Mouse (Mus musculus): ENCODE results near the gene Nt5c1b. TPM values are rescaled to one million over a fixed set of nuclear protein-coding genes. Genes with fewer than 3 reads are reported as not detected.
A peak's percentile ranks its signal among the peaks of the same experiment; 100 is the strongest.

Nt5c1b gene
- polyA plus RNA-seq, 1 experiment from 2014 or later, result not detected

DNA sequence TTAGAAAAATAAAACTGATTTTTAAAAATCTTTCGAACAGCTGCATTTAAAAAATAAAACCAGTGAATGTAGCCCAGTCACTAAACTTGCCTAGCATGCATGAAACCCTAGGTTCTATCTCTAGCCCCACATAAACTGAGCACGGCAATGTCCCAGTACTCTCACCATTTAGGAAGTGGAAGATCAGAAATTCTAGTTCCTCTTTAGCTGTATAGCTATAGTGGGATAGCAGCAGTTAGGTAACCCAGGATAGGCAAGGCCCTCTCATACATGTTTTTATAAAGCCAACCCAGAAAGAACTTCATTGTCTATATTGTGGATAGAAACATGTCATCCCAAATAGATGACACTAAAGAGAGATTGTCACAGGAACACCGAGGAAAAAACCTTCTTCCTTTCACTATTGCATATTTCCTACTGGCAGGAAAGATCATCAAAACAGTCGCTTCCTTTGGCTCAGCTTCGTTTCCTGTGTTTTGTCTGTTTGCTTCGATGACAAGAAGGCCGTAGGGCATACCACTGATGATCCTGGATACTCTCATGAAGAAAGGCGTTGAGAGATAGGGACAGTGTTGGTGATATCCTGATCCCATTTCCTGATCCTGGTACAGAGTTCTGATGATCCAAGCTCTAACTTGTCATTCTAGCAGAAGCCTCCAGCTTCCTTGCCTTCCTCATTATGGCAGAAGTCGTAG is 32.8 kb downstream of the Nt5c1b start:
- ATAC-seq (ENCODE audit: low FRiP score, low TSS enrichment) (no peak), DNase-seq (no peak)
- no peaks in the 10 kb centered on the region for H3K27me3 ChIP-seq (ENCODE audit: control insufficient read depth, insufficient read depth, low read length)
- H3K27ac ChIP-seq (replicated peaks; ENCODE audit: low read depth, low read length), result no peak overlapping the region
- 91% methylated on average over 9 of the region's 9 CpGs for WGBS
- H3K4me3 ChIP-seq (replicated peaks; ENCODE audit: low read depth, low read length), result no peak overlapping the region
- no peaks in the 10 kb centered on the region for H3K4me1 ChIP-seq (ENCODE audit: control insufficient read depth, insufficient read depth, low read length)
- no peak overlapping the region for H3K4me2 ChIP-seq (ENCODE audit: low read length)
- H3K9ac ChIP-seq (replicated peaks; ENCODE audit: low read length), result no peak overlapping the region
- H3K9me3 ChIP-seq (ENCODE audit: control insufficient read depth, low read length), result no peaks in the 10 kb centered on the region
- no peaks in the 10 kb centered on the region for H3K36me3 ChIP-seq (ENCODE audit: control insufficient read depth, insufficient read depth, low read length)

DNA sequence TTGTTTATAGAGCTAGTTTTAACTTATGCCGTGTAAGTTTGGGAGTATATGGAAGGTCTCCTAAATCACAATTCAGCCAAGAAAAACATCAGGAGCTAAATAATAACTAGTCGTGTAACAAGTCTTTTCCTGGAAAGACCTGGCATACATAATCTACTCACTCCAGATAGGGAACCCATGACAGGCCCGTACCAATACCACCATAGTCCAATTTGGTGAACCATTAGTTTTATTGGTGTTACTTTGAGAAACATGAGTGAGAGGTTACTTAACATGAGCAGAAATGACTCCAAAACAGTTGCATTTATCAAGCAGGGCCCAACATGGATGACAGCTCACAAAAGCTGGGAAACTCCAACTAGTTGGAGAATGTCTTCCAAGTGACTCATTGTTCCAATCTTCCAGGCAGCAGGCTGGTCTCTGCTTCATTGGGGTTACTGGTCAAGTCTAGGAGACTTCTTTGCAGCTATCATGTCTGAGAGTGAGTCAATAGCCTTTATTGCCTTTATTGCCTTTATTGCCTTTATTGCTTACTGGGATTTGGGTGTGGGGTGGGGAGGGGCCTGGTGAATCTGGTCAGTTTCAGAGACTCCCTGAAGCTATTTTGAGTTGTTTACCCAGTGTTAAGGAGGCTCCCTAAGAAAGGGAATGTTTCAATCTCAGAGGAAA is 40.9 kb downstream of the Nt5c1b start:
- DNase-seq (no peak), ATAC-seq (ENCODE audit: low FRiP score, low TSS enrichment) (no peak)
- Histone ChIP-seq H3K4me3 (replicated peaks; ENCODE audit: low read depth, low read length) (no peak overlapping the region), H3K9ac (replicated peaks; ENCODE audit: low read length) (no peak overlapping the region), H3K4me2 (ENCODE audit: low read length) (no peak overlapping the region), H3K27ac (replicated peaks; ENCODE audit: low read depth, low read length) (no peak overlapping the region), H3K27me3 (ENCODE audit: control insufficient read depth, insufficient read depth, low read length) (no peaks in the 10 kb centered on the region), H3K36me3 (ENCODE audit: control insufficient read depth, insufficient read depth, low read length) (no peaks in the 10 kb centered on the region), H3K9me3 (ENCODE audit: control insufficient read depth, low read length) (no peaks in the 10 kb centered on the region), H3K4me1 (ENCODE audit: control insufficient read depth, insufficient read depth, low read length) (no peaks in the 10 kb centered on the region)
- WGBS, result 94% methylated on average over 3 of the region's 3 CpGs

- no peak overlapping the region for H3K27ac ChIP-seq (replicated peaks; ENCODE audit: low read depth, low read length)
- H3K4me3 ChIP-seq (replicated peaks; ENCODE audit: low read depth, low read length), result no peak overlapping the region
- H3K36me3 ChIP-seq (ENCODE audit: control insufficient read depth, insufficient read depth, low read length), result no peaks in the 10 kb centered on the region
- no peaks in the 10 kb centered on the region for H3K4me1 ChIP-seq (ENCODE audit: control insufficient read depth, insufficient read depth, low read length)
- no peak overlapping the region for H3K4me2 ChIP-seq (ENCODE audit: low read length)
- no peaks in the 10 kb centered on the region for H3K27me3 ChIP-seq (ENCODE audit: control insufficient read depth, insufficient read depth, low read length)
- ATAC-seq (ENCODE audit: low FRiP score, low TSS enrichment) (no peak), DNase-seq (no peak)
- no peak overlapping the region for H3K9ac ChIP-seq (replicated peaks; ENCODE audit: low read length)
- 91% methylated on average over 1 of the region's 1 CpGs for WGBS
- no peaks in the 10 kb centered on the region for H3K9me3 ChIP-seq (ENCODE audit: control insufficient read depth, low read length)
Measured at GRCm38 (mm10) chr12:10411453-10411852, 41.7 kb downstream of the Nt5c1b start.

GRCm38 (mm10) chr12:10422347-10422746 is 52.6 kb downstream of the Nt5c1b start:
- DNase-seq (no peak), ATAC-seq (ENCODE audit: low FRiP score, low TSS enrichment) (no peak)
- Histone ChIP-seq H3K9ac (replicated peaks; ENCODE audit: low read length) (no peak overlapping the region), H3K27me3 (ENCODE audit: control insufficient read depth, insufficient read depth, low read length) (no peaks in the 10 kb centered on the region), H3K9me3 (ENCODE audit: control insufficient read depth, low read length) (no peaks in the 10 kb centered on the region), H3K4me3 (replicated peaks; ENCODE audit: low read depth, low read length) (no peak overlapping the region), H3K27ac (replicated peaks; ENCODE audit: low read depth, low read length) (no peak overlapping the region), H3K4me2 (ENCODE audit: low read length) (no peak overlapping the region), H3K4me1 (ENCODE audit: control insufficient read depth, insufficient read depth, low read length) (no peaks in the 10 kb centered on the region), H3K36me3 (ENCODE audit: control insufficient read depth, insufficient read depth, low read length) (no peaks in the 10 kb centered on the region)
- 92% methylated on average over 3 of the region's 3 CpGs for WGBS

DNA sequence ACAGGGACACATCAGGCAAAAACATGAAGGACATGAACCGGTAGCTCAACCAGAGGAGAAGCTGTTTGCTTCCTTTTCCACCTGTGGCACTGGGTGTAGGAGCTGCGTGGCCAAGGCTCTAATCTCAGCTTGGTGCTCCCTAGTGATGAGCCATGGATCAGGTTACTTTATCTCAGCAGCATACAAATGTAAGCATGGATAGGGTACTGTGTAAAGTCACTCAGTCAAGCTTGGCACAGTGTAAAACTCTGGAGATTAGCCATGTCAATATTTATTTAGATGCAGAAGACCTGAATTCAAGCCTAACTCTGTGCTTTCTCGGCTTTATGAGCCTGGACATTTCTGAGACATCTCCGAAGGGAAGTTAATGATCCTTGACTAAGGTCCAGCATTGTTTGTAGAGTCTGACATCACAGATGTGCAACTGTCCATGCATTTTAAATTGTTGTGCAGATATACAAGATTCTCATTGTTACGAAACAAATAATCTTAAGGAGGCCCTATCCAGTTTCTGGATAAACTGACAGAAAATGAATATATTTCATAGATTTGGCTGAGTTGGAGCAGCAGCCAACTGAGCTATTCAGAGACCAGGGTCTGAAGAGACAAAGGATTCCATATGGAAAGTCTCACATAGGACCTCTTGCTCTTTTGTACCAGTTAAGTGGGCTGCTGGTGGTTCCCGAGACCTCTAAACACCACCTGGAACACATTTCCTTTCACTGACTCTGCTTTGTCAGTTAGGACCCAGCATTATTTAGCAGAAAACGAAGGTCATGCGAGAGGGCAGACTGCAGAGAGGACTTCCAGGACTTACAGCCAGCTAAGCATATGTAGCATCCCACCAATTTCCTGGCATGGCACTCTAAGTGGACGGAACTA is 56.5 kb downstream of the Nt5c1b start:
- no peak overlapping the region for H3K27ac ChIP-seq (replicated peaks; ENCODE audit: low read depth, low read length)
- no peak for ATAC-seq (ENCODE audit: low FRiP score, low TSS enrichment)
- H3K4me2 ChIP-seq (ENCODE audit: low read length), result no peak overlapping the region
- no peaks in the 10 kb centered on the region for H3K9me3 ChIP-seq (ENCODE audit: control insufficient read depth, low read length)
- H3K4me3 ChIP-seq (replicated peaks; ENCODE audit: low read depth, low read length), result no peak overlapping the region
- no peak overlapping the region for H3K9ac ChIP-seq (replicated peaks; ENCODE audit: low read length)
- no peaks in the 10 kb centered on the region for H3K36me3 ChIP-seq (ENCODE audit: control insufficient read depth, insufficient read depth, low read length)
- H3K4me1 ChIP-seq (ENCODE audit: control insufficient read depth, insufficient read depth, low read length), result no peaks in the 10 kb centered on the region
- DNase-seq, result no peak
- 63% methylated on average over 9 of the region's 9 CpGs for WGBS
- H3K27me3 ChIP-seq (ENCODE audit: control insufficient read depth, insufficient read depth, low read length), result no peaks in the 10 kb centered on the region

- WGBS, result 97% methylated on average over 1 of the region's 1 CpGs
- H3K4me2 ChIP-seq (ENCODE audit: low read length), result no peak overlapping the region
- no peaks in the 10 kb centered on the region for H3K36me3 ChIP-seq (ENCODE audit: control insufficient read depth, insufficient read depth, low read length)
- no peaks in the 10 kb centered on the region for H3K27me3 ChIP-seq (ENCODE audit: control insufficient read depth, insufficient read depth, low read length)
- H3K4me1 ChIP-seq (ENCODE audit: control insufficient read depth, insufficient read depth, low read length), result no peaks in the 10 kb centered on the region
- no peak overlapping the region for H3K9ac ChIP-seq (replicated peaks; ENCODE audit: low read length)
- H3K27ac ChIP-seq (replicated peaks; ENCODE audit: low read depth, low read length), result no peak overlapping the region
- no peak overlapping the region for H3K4me3 ChIP-seq (replicated peaks; ENCODE audit: low read depth, low read length)
- ATAC-seq (ENCODE audit: low FRiP score, low TSS enrichment) (no peak), DNase-seq (no peak)
- no peaks in the 10 kb centered on the region for H3K9me3 ChIP-seq (ENCODE audit: control insufficient read depth, low read length)
Measured at GRCm38 (mm10) chr12:10430999-10431398, 61.2 kb downstream of the Nt5c1b start.

DNA sequence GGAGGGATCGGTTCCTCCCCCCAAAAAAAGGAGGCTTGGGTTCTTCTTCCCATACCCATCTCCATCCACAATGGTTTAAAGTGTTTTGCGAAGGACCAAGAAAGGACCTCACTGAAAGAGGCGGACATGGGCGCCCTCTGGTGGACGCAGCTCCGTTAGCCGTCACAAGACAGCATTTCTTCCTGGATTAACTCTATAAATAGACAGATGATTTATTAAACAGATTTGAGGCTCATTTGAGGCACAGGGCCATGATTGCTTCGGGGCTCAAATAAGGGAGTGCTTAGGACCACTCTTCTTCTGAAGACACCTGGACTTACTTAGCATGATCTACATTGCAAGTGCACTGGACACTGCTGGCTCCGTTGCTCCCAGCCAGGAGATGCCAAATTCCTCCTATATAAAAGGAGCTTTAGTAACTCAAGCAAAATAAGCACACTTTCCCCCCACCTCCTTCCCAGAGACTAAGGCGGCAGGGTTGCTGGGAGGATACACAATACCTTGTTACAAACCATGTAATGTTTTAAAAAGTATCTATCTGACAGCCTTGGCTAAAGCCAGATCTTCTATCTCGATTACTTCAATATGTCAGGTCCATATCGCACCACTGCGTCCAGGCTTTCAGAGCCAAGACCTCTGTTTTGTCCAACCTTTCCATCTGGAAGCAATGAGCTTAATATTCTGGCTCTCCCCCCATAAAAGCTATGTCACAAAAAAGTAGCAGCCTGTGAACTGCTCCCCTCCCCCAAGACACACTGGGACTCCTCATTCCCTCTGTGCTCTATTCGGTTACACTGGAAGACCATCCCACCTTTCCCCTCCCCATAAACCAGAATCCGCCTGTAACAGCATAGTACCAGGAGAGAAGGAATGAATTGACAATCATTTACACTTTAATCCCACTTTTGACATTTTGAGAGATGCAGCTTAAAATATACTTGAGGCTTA is 68.6 kb downstream of the Nt5c1b start:
- no peaks in the 10 kb centered on the region for H3K36me3 ChIP-seq (ENCODE audit: control insufficient read depth, insufficient read depth, low read length)
- no peaks in the 10 kb centered on the region for H3K4me1 ChIP-seq (ENCODE audit: control insufficient read depth, insufficient read depth, low read length)
- ATAC-seq (ENCODE audit: low FRiP score, low TSS enrichment) (peak; percentile 69; the same call in 1 of the 2 replicates), DNase-seq (peak; percentile 91)
- no peaks in the 10 kb centered on the region for H3K9me3 ChIP-seq (ENCODE audit: control insufficient read depth, low read length)
- no peak overlapping the region for H3K4me3 ChIP-seq (replicated peaks; ENCODE audit: low read depth, low read length)
- 0 out of 2 replicates have a peak, but pooled peaks cover 6% of the 10 kb centered on the region for H3K27me3 ChIP-seq (ENCODE audit: control insufficient read depth, insufficient read depth, low read length)
- 27% methylated on average over 15 of the region's 15 CpGs for WGBS
- no peak overlapping the region for H3K27ac ChIP-seq (replicated peaks; ENCODE audit: low read depth, low read length)
- no peak overlapping the region for H3K9ac ChIP-seq (replicated peaks; ENCODE audit: low read length)
- no peak overlapping the region for H3K4me2 ChIP-seq (ENCODE audit: low read length)

All from midbrain, embryonic 14.5 days (tissue).